Mouse (Mus musculus) intestine, postnatal 0 days (tissue): ENCODE data around the gene Prdm16. TPM values are rescaled to one million over a fixed set of nuclear protein-coding genes. Genes with fewer than 3 reads are reported as not detected.

Source experiments
- ATAC-seq: fragments of 200-750 bp; cut with Nextera tagmentation; 2 replicates; pipeline ENCODE4 v1.8.0; 2017; ENCODE audit warnings: mild to moderate bottlenecking, moderate TSS enrichment, moderate library complexity
- H3K27ac ChIP-seq: fragments of 300-500 bp; sonication (generic); 2 replicates; pipeline ENCODE4 v1.5.1; 2014; ENCODE audit warnings: mild to moderate bottlenecking, low read depth, low read length, moderate library complexity
- H3K27me3 ChIP-seq: fragments of 300-500 bp; sonication (generic); replicated peaks from 2 replicates; pipeline ENCODE4 v1.6.1; 2014; ENCODE audit warnings: low read length, mixed read lengths; ENCODE audit not compliant: control insufficient read depth, insufficient read depth
- H3K36me3 ChIP-seq: fragments of 300-500 bp; sonication (generic); 2 replicates; pipeline ENCODE4 v1.6.1; 2014; ENCODE audit warnings: mild to moderate bottlenecking, moderate library complexity; ENCODE audit not compliant: control insufficient read depth, insufficient read depth
- H3K4me1 ChIP-seq: fragments of 300-500 bp; sonication (generic); replicated peaks from 2 replicates; pipeline ENCODE4 v1.6.1; 2014; ENCODE audit warnings: antibody characterized with exemption, low read length, mixed read lengths; ENCODE audit not compliant: control insufficient read depth, insufficient read depth
- H3K4me2 ChIP-seq: fragments of 300-500 bp; sonication (generic); replicated peaks from 2 replicates; pipeline ENCODE4 v1.6.1; 2014; ENCODE audit warnings: low read depth, mild to moderate bottlenecking, moderate library complexity
- H3K4me3 ChIP-seq: fragments of 300-500 bp; sonication (generic); 2 replicates; pipeline ENCODE4 v1.5.1; 2014; ENCODE audit warnings: low read depth, low read length
- H3K9ac ChIP-seq: fragments of 300-500 bp; sonication (generic); 2 replicates; pipeline ENCODE4 v1.6.1; 2014; ENCODE audit warnings: mild to moderate bottlenecking, low read depth, low read length
- H3K9me3 ChIP-seq: fragments of 300-500 bp; sonication (generic); 2 replicates; pipeline ENCODE4 v1.6.1; 2016; ENCODE audit warnings: mixed run types; ENCODE audit not compliant: control insufficient read depth
- CTCF ChIP-seq: sonication (generic); IDR thresholded peaks from 2 replicates; pipeline ENCODE4 v1.5.1; 2016; ENCODE audit warnings: low read depth, mild to moderate bottlenecking, control low read depth, antibody characterized with exemption, moderate library complexity
- WGBS: fragments of 180-500 bp; shearing (Covaris S2); extraction: QIAGEN DNeasy Blood & Tissue Kit; methylation state at CpG from one replicate; pipeline ENCODE4 v1.1.7; 2014; 5-methylcytosine and 5-hydroxymethylcytosine counted together
- polyA plus RNA-seq: library from polyadenylated mRNA; unstranded; fragments of >200 nt; fragmentation: Nextera tagmentation; extraction: Ambion mirVana; gene quantifications from 2 replicates; pipeline ENCODE4 v1.2.1, GENCODE M21; 2015

The Prdm16 gene
- polyA plus RNA-seq, 1 experiment from 2014 or later = 9.0 TPM

GRCm38 (mm10) chr4:154599977-154600376 lies 36.7 kb downstream of the Prdm16 start:
- no peak for TF ChIP-seq CTCF
- 51% methylated on average over 10 of the region's 10 CpGs for WGBS
- no peaks in the 10 kb centered on the region for H3K36me3 ChIP-seq

GRCm38 (mm10) chr4:154598357-154598756 lies 38.3 kb downstream of the Prdm16 start:
- no peak for TF ChIP-seq CTCF
- H3K9ac ChIP-seq = no peak overlapping the region
- H3K27ac ChIP-seq = no peak overlapping the region
- H3K27me3 ChIP-seq = no peaks in the 10 kb centered on the region
- no peaks in the 10 kb centered on the region for H3K36me3 ChIP-seq
- no peaks in the 10 kb centered on the region for H3K4me1 ChIP-seq
- H3K4me2 ChIP-seq = no peak overlapping the region
- H3K4me3 ChIP-seq = no peak overlapping the region
- ATAC-seq = no peak
- 44% methylated on average over 7 of the region's 7 CpGs for WGBS
- no peaks in the 10 kb centered on the region for H3K9me3 ChIP-seq

More at GRCm38 (mm10) chr4:154599977-154600376, 36.7 kb downstream of the Prdm16 start:
- no peak overlapping the region for H3K9ac ChIP-seq
- no peaks in the 10 kb centered on the region for H3K4me1 ChIP-seq
- H3K4me2 ChIP-seq = no peak overlapping the region
- H3K27me3 ChIP-seq = no peaks in the 10 kb centered on the region
- ATAC-seq = no peak
- no peaks in the 10 kb centered on the region for H3K9me3 ChIP-seq
- H3K27ac ChIP-seq = no peak overlapping the region
- no peak overlapping the region for H3K4me3 ChIP-seq

- no peak overlapping the region for H3K9ac ChIP-seq
- no peaks in the 10 kb centered on the region for H3K4me1 ChIP-seq
- no peaks in the 10 kb centered on the region for H3K36me3 ChIP-seq
- H3K9me3 ChIP-seq = no peaks in the 10 kb centered on the region
- TF ChIP-seq CTCF = no peak
- H3K27ac ChIP-seq = no peak overlapping the region
- no peak overlapping the region for H3K4me2 ChIP-seq
- WGBS = 52% methylated on average over 4 of the region's 4 CpGs
- no peaks in the 10 kb centered on the region for H3K27me3 ChIP-seq
- ATAC-seq = no peak
- H3K4me3 ChIP-seq = no peak overlapping the region
Measured at GRCm38 (mm10) chr4:154596805-154597204, 39.9 kb downstream of the Prdm16 start.

GRCm38 (mm10) chr4:154594761-154595556 lies 41.7 kb downstream of the Prdm16 start:
- Histone ChIP-seq H3K36me3 (no peaks in the 10 kb centered on the region), H3K27ac (no peak overlapping the region), H3K27me3 (no peaks in the 10 kb centered on the region), H3K4me2 (no peak overlapping the region), H3K4me3 (no peak overlapping the region), H3K9ac (no peak overlapping the region), H3K4me1 (no peaks in the 10 kb centered on the region), H3K9me3 (no peaks in the 10 kb centered on the region)
- no peak for TF ChIP-seq CTCF
- ATAC-seq = no peak
- 34% methylated on average over 21 of the region's 21 CpGs for WGBS

GRCm38 (mm10) chr4:154594116-154594760 lies 42.4 kb downstream of the Prdm16 start:
- no peaks in the 10 kb centered on the region for H3K4me1 ChIP-seq
- 59% methylated on average over 17 of the region's 17 CpGs for WGBS
- H3K36me3 ChIP-seq = no peaks in the 10 kb centered on the region
- no peak for TF ChIP-seq CTCF
- no peak overlapping the region for H3K4me3 ChIP-seq
- H3K4me2 ChIP-seq = no peak overlapping the region
- no peak for ATAC-seq
- no peak overlapping the region for H3K9ac ChIP-seq
- H3K27me3 ChIP-seq = no peaks in the 10 kb centered on the region
- H3K9me3 ChIP-seq = no peaks in the 10 kb centered on the region
- no peak overlapping the region for H3K27ac ChIP-seq

- no peaks in the 10 kb centered on the region for H3K9me3 ChIP-seq
- H3K27ac ChIP-seq = no peak overlapping the region
- peak; percentile 79 for ATAC-seq
Measured at GRCm38 (mm10) chr4:154592562-154592961, 44.1 kb downstream of the Prdm16 start.

More at GRCm38 (mm10) chr4:154592562-154592961, 44.1 kb downstream of the Prdm16 start:
- Histone ChIP-seq H3K4me2 (no peak overlapping the region), H3K36me3 (no peaks in the 10 kb centered on the region), H3K4me3 (no peak overlapping the region), H3K27me3 (no peaks in the 10 kb centered on the region), H3K9ac (no peak overlapping the region), H3K4me1 (no peaks in the 10 kb centered on the region)
- 38% methylated on average over 13 of the region's 13 CpGs for WGBS
- TF ChIP-seq CTCF = no peak
